Mouse (Mus musculus): Measurements from ENCODE around the gene Srsf9. TPM values are rescaled to one million over a fixed set of nuclear protein-coding genes. Genes with fewer than 3 reads are reported as not detected.

Srsf9 gene
- 100 to 1,000 TPM; 126 to 162 TPM for polyA plus RNA-seq (2017; shearing (Covaris generic))

GRCm38 (mm10) chr5:115326875-115327609, at the start of gene Srsf9:
Gene Srsf9, plus strand, starts transcription at chr5:115327177.

GRCm38 (mm10) chr5:115279226-115280049, 47.5 kb upstream of the Srsf9 start, which contains the start of gene Coq5:
Gene Coq5, plus strand, starts transcription at chr5:115279666.

GRCm38 (mm10) chr5:115300792-115301614, 26.0 kb upstream of the Srsf9 start, which contains the start of gene Dynll1:
Gene Dynll1, minus strand, starts transcription at chr5:115300999.

GRCm38 (mm10) chr5:115340577-115341313, 13.8 kb downstream of the Srsf9 start, which contains the start of the genes Gatc and Triap1:
Gene Gatc, minus strand, starts transcription at chr5:115341178.
Gene Triap1, plus strand, starts transcription at chr5:115341225.

GRCm38 (mm10) chr5:115348546-115349224, 21.7 kb downstream of the Srsf9 start, which contains the start of gene Cox6a1:
Gene Cox6a1, minus strand, starts transcription at chr5:115348981.

Other genes starting within 250 kb of the Srsf9 start
- gene Gm10401, start 228.9 kb upstream of the Srsf9 start, polyA plus RNA-seq (2017; shearing (Covaris generic)): not detected
- gene Acads, start 207.8 kb upstream of the Srsf9 start, polyA plus RNA-seq (2017; shearing (Covaris generic)): 10 to 100 TPM; 43.3 to 48.4 TPM
- 10 to 100 TPM; 50.5 to 65.3 TPM for gene Unc119b, start 192.2 kb upstream of the Srsf9 start, polyA plus RNA-seq (2017; shearing (Covaris generic))
- gene Mlec, start 169.0 kb upstream of the Srsf9 start, polyA plus RNA-seq (2017; shearing (Covaris generic)): 10 to 100 TPM; 52.9 to 86.0 TPM
- under 1 TPM; 0.29 to 0.76 TPM for gene Cabp1, start 132.8 kb upstream of the Srsf9 start, polyA plus RNA-seq (2017; shearing (Covaris generic))
- gene Pop5, start 91.3 kb upstream of the Srsf9 start, polyA plus RNA-seq (2017; shearing (Covaris generic)): 100 to 1,000 TPM; 160 to 229 TPM
- 100 to 1,000 TPM in 1 of 2 experiments, 10 to 100 TPM in 1; 91.3 to 145 TPM for gene Rnf10, start 54.3 kb upstream of the Srsf9 start, polyA plus RNA-seq (2017; shearing (Covaris generic))
- gene Coq5, start 47.5 kb upstream of the Srsf9 start, polyA plus RNA-seq (2017; shearing (Covaris generic)): 10 to 100 TPM; 28.5 to 38.5 TPM
- gene Dynll1, start 26.2 kb upstream of the Srsf9 start, polyA plus RNA-seq (2017; shearing (Covaris generic)): 100 to 1,000 TPM; 438 to 603 TPM
- 10 to 100 TPM; 20.3 to 23.1 TPM for gene Gatc, start 14.0 kb downstream of the Srsf9 start, polyA plus RNA-seq (2017; shearing (Covaris generic))
- gene Triap1, start 14.0 kb downstream of the Srsf9 start, polyA plus RNA-seq (2017; shearing (Covaris generic)): 10 to 100 TPM; 43.1 to 47.1 TPM
- 100 to 1,000 TPM; 570 to 585 TPM for gene Cox6a1, start 21.8 kb downstream of the Srsf9 start, polyA plus RNA-seq (2017; shearing (Covaris generic))
- gene Msi1, start 102.4 kb downstream of the Srsf9 start, polyA plus RNA-seq (2017; shearing (Covaris generic)): not detected
- not detected for gene Pla2g1b, start 139.1 kb downstream of the Srsf9 start, polyA plus RNA-seq (2017; shearing (Covaris generic))
- gene Sirt4, start 157.5 kb downstream of the Srsf9 start, polyA plus RNA-seq (2017; shearing (Covaris generic)): 10 to 100 TPM; 11.7 to 14.5 TPM
- 10 to 100 TPM; 32.0 to 38.5 TPM for gene Pxn, start 179.5 kb downstream of the Srsf9 start, polyA plus RNA-seq (2017; shearing (Covaris generic))
- gene Rplp0, start 232.3 kb downstream of the Srsf9 start, polyA plus RNA-seq (2017; shearing (Covaris generic)): 1,000 to 10,000 TPM; 1,681 to 2,683 TPM
- 10 to 100 TPM; 26.6 to 35.1 TPM for gene Gcn1l1, start 238.1 kb downstream of the Srsf9 start, polyA plus RNA-seq (2017; shearing (Covaris generic))